Mouse (Mus musculus) stomach, postnatal 0 days (tissue): Measurements from ENCODE around the gene Crybb3. TPM values are rescaled to one million over a fixed set of nuclear protein-coding genes. Genes with fewer than 3 reads are reported as not detected.
A peak's percentile ranks its signal among the peaks of the same experiment; 100 is the strongest.

Experiments
- ATAC-seq: fragments of 200-750 bp; cut with Nextera tagmentation; 2 replicates; pipeline ENCODE4 v1.8.0; 2017; ENCODE audit not compliant: low FRiP score, low TSS enrichment
- DNase-seq: peaks from one replicate; pipeline ENCODE4 v3.0.0-alpha.2; 2016; ENCODE audit warnings: low spot score
- H3K27ac ChIP-seq: fragments of 300-500 bp; sonication (generic); replicated peaks from 2 replicates; pipeline ENCODE4 v1.5.1; 2014; ENCODE audit warnings: mild to moderate bottlenecking, control low read depth
- H3K27me3 ChIP-seq: fragments of 300-500 bp; sonication (generic); 2 replicates; pipeline ENCODE4 v1.6.1; 2014; ENCODE audit warnings: low read length; ENCODE audit not compliant: control insufficient read depth, insufficient read depth
- H3K36me3 ChIP-seq: fragments of 300-500 bp; sonication (generic); 2 replicates; pipeline ENCODE4 v1.6.1; 2014; ENCODE audit warnings: low read length, mixed read lengths; ENCODE audit not compliant: control insufficient read depth, insufficient read depth
- H3K4me1 ChIP-seq: fragments of 300-500 bp; sonication (generic); replicated peaks from 2 replicates; pipeline ENCODE4 v1.6.1; 2014; ENCODE audit warnings: antibody characterized with exemption; ENCODE audit not compliant: control insufficient read depth, insufficient read depth
- H3K4me2 ChIP-seq: fragments of 300-500 bp; sonication (generic); replicated peaks from 2 replicates; pipeline ENCODE4 v1.6.1; 2014; ENCODE audit warnings: low read depth, mild to moderate bottlenecking, control low read depth, moderate library complexity
- H3K4me3 ChIP-seq: fragments of 300-500 bp; sonication (generic); 2 replicates; pipeline ENCODE4 v1.5.1; 2014; ENCODE audit warnings: low read depth, low read length, control low read depth
- H3K9ac ChIP-seq: fragments of 300-500 bp; sonication (generic); 2 replicates; pipeline ENCODE4 v1.6.1; 2014; ENCODE audit warnings: mild to moderate bottlenecking, low read length, control low read depth, mixed read lengths
- H3K9me3 ChIP-seq: fragments of 300-500 bp; sonication (generic); 2 replicates; pipeline ENCODE4 v1.6.1; 2016; ENCODE audit warnings: low read length; ENCODE audit not compliant: control insufficient read depth
- CTCF ChIP-seq: IDR thresholded peaks from 2 replicates; pipeline ENCODE4 v1.5.1; 2016; ENCODE audit warnings: antibody characterized with exemption, low read depth, mild to moderate bottlenecking, moderate library complexity
- EP300 ChIP-seq: optimal IDR thresholded peaks from 2 replicates; pipeline ENCODE3; 2016; ENCODE audit warnings: antibody characterized with exemption
- WGBS: fragments of 180-500 bp; shearing (Covaris S2); extraction: QIAGEN DNeasy Blood & Tissue Kit; methylation state at CpG from one replicate; pipeline ENCODE4 v1.1.7; 2014; 5-methylcytosine and 5-hydroxymethylcytosine counted together
- polyA plus RNA-seq: library from polyadenylated mRNA; unstranded; fragments of >200 nt; fragmentation: Nextera tagmentation; extraction: Ambion mirVana; gene quantifications from 2 replicates; pipeline ENCODE4 v1.2.1, GENCODE M21; 2015

The Crybb3 gene
- polyA plus RNA-seq, 1 experiment from 2014 or later, result 0.52 TPM

DNA sequence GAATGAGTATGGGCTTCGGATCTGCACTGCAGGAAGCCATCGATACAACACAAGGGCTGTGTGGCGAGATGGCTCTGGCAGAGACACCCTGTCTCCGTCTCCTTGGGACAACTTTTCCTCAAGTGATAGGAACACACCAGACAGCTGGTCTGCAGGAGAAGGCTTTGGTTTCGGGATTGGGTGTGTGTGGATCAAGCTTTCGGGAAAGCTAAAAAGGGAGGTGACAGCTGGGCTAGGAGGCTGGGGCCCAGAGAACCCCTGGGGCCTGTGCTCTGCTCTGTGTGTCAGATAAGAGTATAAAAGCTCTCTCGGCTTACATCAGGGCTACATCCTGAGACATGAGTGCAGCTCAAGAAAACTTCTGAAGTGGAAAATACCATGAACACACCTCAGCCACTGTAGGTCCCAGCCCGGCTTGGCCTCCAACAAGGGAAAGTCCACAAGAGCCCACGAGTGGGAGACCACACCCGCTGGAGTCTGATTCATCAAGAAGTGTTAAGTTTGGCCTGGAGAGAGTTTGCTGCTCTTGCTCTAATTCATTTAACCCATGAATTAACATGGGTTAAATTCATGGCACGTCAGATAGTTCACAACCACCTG is 26.9 kb upstream of the Crybb3 start:
- Histone ChIP-seq H3K36me3 (no peaks in the 10 kb centered on the region), H3K9me3 (no peaks in the 10 kb centered on the region), H3K9ac (no peak overlapping the region), H3K4me1 (no peaks in the 10 kb centered on the region), H3K4me2 (no peak overlapping the region), H3K27me3 (no peaks in the 10 kb centered on the region), H3K4me3 (no peak overlapping the region), H3K27ac (0 out of 2 replicates have a peak overlapping the region, but pooled peaks have one; percentile 24)
- DNase-seq, result no peak
- 55% methylated on average over 11 of the region's 11 CpGs for WGBS
- TF ChIP-seq CTCF (no peak), EP300 (no peak)
- no peak for ATAC-seq

DNA sequence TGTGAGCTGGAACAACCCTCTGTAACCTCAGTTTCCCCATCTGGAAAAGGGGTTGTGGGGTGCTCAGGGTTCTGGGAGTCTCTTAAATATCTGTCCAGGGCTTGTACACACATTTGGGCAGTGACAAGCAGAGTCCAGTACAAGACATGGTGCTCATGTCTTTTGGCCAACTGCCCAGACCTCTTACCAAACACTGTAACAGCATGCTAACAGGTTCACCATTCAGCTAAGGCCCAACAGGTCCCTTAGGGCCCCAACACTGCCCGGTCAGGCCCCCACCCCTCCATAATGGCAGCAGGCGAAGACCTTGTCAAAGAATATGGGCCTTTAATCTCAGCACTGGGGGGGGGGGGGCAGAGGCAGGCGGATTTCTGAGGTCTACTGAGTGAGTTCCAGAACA is 26.3 kb upstream of the Crybb3 start:
- TF ChIP-seq EP300, result no peak
- TF ChIP-seq CTCF, result no peak
- 65% methylated on average over 3 of the region's 3 CpGs for WGBS
- Histone ChIP-seq H3K9me3 (no peaks in the 10 kb centered on the region), H3K27ac (no peak overlapping the region), H3K4me2 (no peak overlapping the region), H3K36me3 (no peaks in the 10 kb centered on the region), H3K4me1 (no peaks in the 10 kb centered on the region), H3K4me3 (no peak overlapping the region), H3K27me3 (no peaks in the 10 kb centered on the region), H3K9ac (no peak overlapping the region)
- DNase-seq (no peak), ATAC-seq (no peak)

DNA sequence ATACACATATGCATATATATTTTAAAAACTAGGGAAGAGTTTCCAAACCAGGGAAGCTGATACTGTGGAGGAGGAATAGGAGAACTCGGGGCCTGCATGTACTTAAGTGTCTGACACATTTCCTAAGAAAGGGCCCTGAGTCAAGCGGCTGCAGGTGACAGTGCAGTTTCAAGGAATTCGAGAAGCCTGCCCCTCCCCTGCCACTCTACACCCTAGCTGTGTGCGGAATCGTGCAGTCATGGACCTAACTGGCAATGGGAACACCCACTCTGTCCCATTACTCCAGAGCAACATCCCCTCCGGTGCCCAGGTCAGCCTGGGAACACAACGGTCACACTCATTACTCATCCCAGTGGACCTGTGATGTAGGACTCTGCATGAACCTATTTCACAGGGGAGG is 25.2 kb upstream of the Crybb3 start:
- WGBS, result 59% methylated on average over 7 of the region's 7 CpGs
- Histone ChIP-seq H3K27ac (no peak overlapping the region), H3K27me3 (no peaks in the 10 kb centered on the region), H3K4me3 (no peak overlapping the region), H3K4me2 (no peak overlapping the region), H3K4me1 (no peaks in the 10 kb centered on the region), H3K36me3 (no peaks in the 10 kb centered on the region), H3K9ac (no peak overlapping the region), H3K9me3 (no peaks in the 10 kb centered on the region)
- TF ChIP-seq EP300 (no peak), CTCF (no peak)
- no peak; the same call in 1 of the 2 replicates for ATAC-seq
- no peak for DNase-seq

DNA sequence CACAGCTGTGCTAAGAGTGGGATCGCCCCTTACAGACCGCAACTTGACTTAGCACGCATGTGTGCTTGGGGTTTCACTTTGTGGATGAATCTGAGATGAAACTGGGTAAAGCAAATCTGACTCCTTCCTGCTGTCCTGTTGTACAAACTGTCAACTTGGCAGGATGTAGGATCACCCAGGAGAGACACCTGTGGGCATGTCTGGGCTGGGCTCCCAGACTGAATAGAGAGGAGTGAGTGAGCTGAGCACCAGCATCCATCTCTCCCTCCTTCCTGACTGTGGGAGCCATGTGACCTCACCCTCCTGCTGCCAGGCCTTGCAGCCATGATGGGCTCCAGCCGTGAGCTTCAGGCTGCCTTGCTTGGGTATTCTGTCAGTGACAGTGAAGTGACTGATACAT is 24.1 kb upstream of the Crybb3 start:
- no peak for DNase-seq
- H3K27me3 ChIP-seq, result no peaks in the 10 kb centered on the region
- no peak overlapping the region for H3K4me3 ChIP-seq
- 0 out of 2 replicates have a peak overlapping the region, but pooled peaks have one; percentile 3 for H3K4me2 ChIP-seq
- H3K27ac ChIP-seq, result peak overlapping the region; percentile 35; the same call in 1 of the 2 replicates
- 80% methylated on average over 4 of the region's 4 CpGs for WGBS
- no peaks in the 10 kb centered on the region for H3K36me3 ChIP-seq
- no peak for TF ChIP-seq CTCF
- no peak for TF ChIP-seq EP300
- no peaks in the 10 kb centered on the region for H3K9me3 ChIP-seq
- no peak overlapping the region for H3K9ac ChIP-seq
- no peak for ATAC-seq
- no peaks in the 10 kb centered on the region for H3K4me1 ChIP-seq

DNA sequence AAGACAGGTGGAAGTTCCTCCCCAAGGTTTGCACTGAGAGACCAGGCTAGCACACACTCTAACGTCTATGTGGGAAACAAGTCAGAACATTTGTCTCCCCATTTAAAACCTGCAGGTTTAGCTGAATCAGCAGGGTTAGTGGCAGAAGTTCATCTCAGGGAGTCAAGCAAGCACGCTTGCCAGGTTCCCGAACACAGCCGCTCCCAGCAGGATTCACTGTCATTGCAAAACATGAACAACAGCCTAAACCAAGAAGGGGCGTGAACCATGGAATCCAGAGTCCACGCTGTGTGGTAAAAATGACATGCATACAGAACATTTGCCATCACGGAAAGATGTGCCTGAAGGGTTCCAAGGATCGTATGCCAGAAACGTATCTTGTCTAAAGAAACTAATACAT is 23.7 kb upstream of the Crybb3 start:
- H3K4me1 ChIP-seq, result no peaks in the 10 kb centered on the region
- no peaks in the 10 kb centered on the region for H3K9me3 ChIP-seq
- WGBS, result 64% methylated on average over 9 of the region's 9 CpGs
- no peaks in the 10 kb centered on the region for H3K27me3 ChIP-seq
- H3K4me3 ChIP-seq, result no peak overlapping the region
- H3K4me2 ChIP-seq, result 0 out of 2 replicates have a peak overlapping the region, but pooled peaks have one; percentile 3
- H3K27ac ChIP-seq, result 0 out of 2 replicates have a peak overlapping the region, but pooled peaks have one; percentile 35
- no peak for ATAC-seq
- H3K36me3 ChIP-seq, result peaks cover under 1% of the 10 kb centered on the region; the same call in 1 of the 2 replicates
- TF ChIP-seq CTCF (no peak), EP300 (no peak)
- H3K9ac ChIP-seq, result no peak overlapping the region
- DNase-seq, result no peak

DNA sequence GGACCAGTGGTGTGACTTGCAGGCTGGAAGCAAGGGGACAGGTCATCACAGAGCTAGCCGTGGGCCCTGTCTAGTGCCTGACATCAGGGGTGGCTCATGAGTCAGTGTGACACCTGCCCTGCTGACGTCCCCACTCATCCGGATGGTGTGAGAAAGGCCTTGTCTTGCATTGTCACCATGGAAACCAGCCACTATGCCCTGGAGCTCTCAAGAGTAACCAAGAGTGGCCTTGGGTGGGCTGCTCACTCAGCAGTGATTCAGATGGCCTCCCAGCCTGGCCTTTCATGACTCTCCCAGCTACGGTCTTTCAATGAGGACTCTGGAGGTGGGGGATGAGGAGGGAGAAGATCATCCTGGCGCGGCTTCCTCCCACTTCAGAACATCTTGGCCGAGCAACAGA is 21.1 kb upstream of the Crybb3 start:
- ATAC-seq (no peak), DNase-seq (no peak)
- Histone ChIP-seq H3K4me1 (no peaks in the 10 kb centered on the region), H3K36me3 (peaks cover 3% of the 10 kb centered on the region; the same call in 1 of the 2 replicates), H3K4me2 (no peak overlapping the region), H3K27me3 (no peaks in the 10 kb centered on the region), H3K27ac (no peak overlapping the region), H3K9me3 (no peaks in the 10 kb centered on the region), H3K9ac (no peak overlapping the region), H3K4me3 (no peak overlapping the region)
- WGBS, result 74% methylated on average over 7 of the region's 7 CpGs
- TF ChIP-seq EP300 (no peak), CTCF (no peak)
